Mouse (Mus musculus): ENCODE data around the gene Kcnip4.

DNA sequence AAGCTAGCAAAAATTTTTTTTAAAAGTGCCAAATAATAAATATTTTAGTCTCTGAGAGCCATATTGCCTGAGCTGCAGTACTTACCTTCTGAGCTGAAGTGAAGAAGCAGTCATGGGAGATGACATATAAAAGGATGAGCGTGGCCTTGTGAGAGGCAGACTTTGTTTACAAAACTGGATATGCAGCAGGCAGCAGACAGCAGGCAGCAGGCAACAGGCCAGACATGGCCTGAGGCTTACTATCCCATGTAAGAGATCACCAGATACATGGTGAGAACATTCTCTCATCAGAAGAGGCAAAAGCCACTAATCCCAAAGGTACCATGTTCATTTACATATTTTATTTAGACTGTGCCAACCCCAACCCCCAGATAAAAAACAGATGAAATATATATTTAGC lies 336.5 kb downstream of the Kcnip4 start:
- TF ChIP-seq MAFK (IDR thresholded peaks at IDR 0.05; ENCODE audit: insufficient read depth, low read depth, low read length), result no peak
- no peak for TF ChIP-seq ZNF384 (IDR thresholded peaks at IDR 0.05; ENCODE audit: low read depth, low read length)
- TF ChIP-seq ZC3H11A (IDR thresholded peaks at IDR 0.05; ENCODE audit: borderline replicate concordance, low read depth, low read length), result no peak
- TF ChIP-seq HCFC1 (IDR thresholded peaks at IDR 0.05; ENCODE audit: borderline replicate concordance, insufficient read depth, low read length), result no peak

Data from ES-E14 (cell line).